Mouse (Mus musculus): ENCODE measurements at regions not wholly inside any gene's neighbourhood (a gene's known extent, or its start where the extent isn't known, plus 50 kb on each side); places are given as distances from the start of the nearest gene placed in this dataset.

- no peak for DNase-seq
- intact Hi-C loops (cut with DNase I): no loop called here
These were observed 224.8 kb upstream of the Lyplal1 start for GRCm38 (mm10) chr1:186341878-186342277.

- DNase-seq: no peak
- intact Hi-C loops (cut with DNase I): no loop called here
These were observed 223.6 kb upstream of the Lyplal1 start for GRCm38 (mm10) chr1:186340701-186341100.

GRCm38 (mm10) chr1:186317285-186317684, 200.2 kb upstream of the Lyplal1 start:
- intact Hi-C loops (cut with DNase I): no loop called here

GRCm38 (mm10) chr1:186314180-186314579, 197.1 kb upstream of the Lyplal1 start:
- no peak for DNase-seq
- intact Hi-C loops (cut with DNase I): no loop called here

More at GRCm38 (mm10) chr1:186317285-186317684, 200.2 kb upstream of the Lyplal1 start:
- no peak for DNase-seq

GRCm38 (mm10) chr1:186312698-186313097, 195.6 kb upstream of the Lyplal1 start:
- DNase-seq: peak in 1 of 2 experiments; percentile 16
- intact Hi-C loops (cut with DNase I): no loop called here

GRCm38 (mm10) chr1:186312008-186312407, 194.9 kb upstream of the Lyplal1 start:
- intact Hi-C loops (cut with DNase I): no loop called here
- peak in 1 of 2 experiments; percentile 6 for DNase-seq

GRCm38 (mm10) chr1:186307627-186308026, 190.5 kb upstream of the Lyplal1 start:
- no peak for DNase-seq
- intact Hi-C loops (cut with DNase I): no loop called here

GRCm38 (mm10) chr1:186297464-186297863, 180.4 kb upstream of the Lyplal1 start:
- intact Hi-C loops (cut with DNase I): no loop called here

GRCm38 (mm10) chr1:186295201-186295600, 178.1 kb upstream of the Lyplal1 start:
- DNase-seq: no peak
- intact Hi-C loops (cut with DNase I): no loop called here

More at GRCm38 (mm10) chr1:186297464-186297863, 180.4 kb upstream of the Lyplal1 start:
- no peak for DNase-seq

- intact Hi-C loops (cut with DNase I): no loop called here
These were observed 177.5 kb upstream of the Lyplal1 start for GRCm38 (mm10) chr1:186294635-186295034.

GRCm38 (mm10) chr1:186289117-186289516, 172.0 kb upstream of the Lyplal1 start:
- intact Hi-C loops (cut with DNase I): no loop called here
- DNase-seq: no peak

More at GRCm38 (mm10) chr1:186294635-186295034, 177.5 kb upstream of the Lyplal1 start:
- no peak for DNase-seq

- DNase-seq: no peak
- intact Hi-C loops (cut with DNase I): no loop called here
These were observed 170.7 kb upstream of the Lyplal1 start for GRCm38 (mm10) chr1:186287831-186288230.

- intact Hi-C loops (cut with DNase I): no loop called here
- DNase-seq: no peak
These were observed 169.3 kb upstream of the Lyplal1 start for GRCm38 (mm10) chr1:186286401-186286800.

- no peak for DNase-seq
- intact Hi-C loops (cut with DNase I): no loop called here
These were observed 161.0 kb upstream of the Lyplal1 start for GRCm38 (mm10) chr1:186277981-186278634.

GRCm38 (mm10) chr1:186271436-186271835, 154.3 kb upstream of the Lyplal1 start:
- DNase-seq: no peak
- intact Hi-C loops (cut with DNase I): no loop called here

- DNase-seq: no peak
- intact Hi-C loops (cut with DNase I): loop anchor here (5.0 kb wide), 1 partner anchor 140 kb away; no protein-coding TSS in a partner anchor
These were observed 150.2 kb upstream of the Lyplal1 start for GRCm38 (mm10) chr1:186267317-186267716.

GRCm38 (mm10) chr1:186264639-186265038, 147.5 kb upstream of the Lyplal1 start:
- DNase-seq: peak; percentile 38 to 60

GRCm38 (mm10) chr1:186263955-186264354, 146.8 kb upstream of the Lyplal1 start:
- intact Hi-C loops (cut with DNase I): loop anchor here (5.0 kb wide), 1 partner anchor 82 kb away; no protein-coding TSS in a partner anchor
- peak; percentile 16 to 18 for DNase-seq

More at GRCm38 (mm10) chr1:186264639-186265038, 147.5 kb upstream of the Lyplal1 start:
- intact Hi-C loops (cut with DNase I): loop anchor here (5.0 kb wide), 2 partner anchors 82 to 143 kb away; no protein-coding TSS in a partner anchor

- DNase-seq: no peak
- intact Hi-C loops (cut with DNase I): loop anchor here (5.0 kb wide), 1 partner anchor 81 kb away; no protein-coding TSS in a partner anchor
These were observed 146.1 kb upstream of the Lyplal1 start for GRCm38 (mm10) chr1:186263196-186263595.

GRCm38 (mm10) chr1:186262040-186262439, 144.9 kb upstream of the Lyplal1 start:
- intact Hi-C loops (cut with DNase I): loop anchor here (5.0 kb wide), 1 partner anchor 80 kb away; no protein-coding TSS in a partner anchor
- DNase-seq: no peak

- intact Hi-C loops (cut with DNase I): loop anchor here (5.0 kb wide), 1 partner anchor 79 kb away; no protein-coding TSS in a partner anchor
- DNase-seq: peak; percentile 85
These were observed 144.3 kb upstream of the Lyplal1 start for GRCm38 (mm10) chr1:186261326-186261833.

- intact Hi-C loops (cut with DNase I): no loop called here
- no peak for DNase-seq
These were observed 140.5 kb upstream of the Lyplal1 start for GRCm38 (mm10) chr1:186257611-186258010.

Measured in heart, postnatal 14 days (tissue).